Mouse (Mus musculus) small intestine, adult 2 months (tissue): ENCODE measurements around the gene Golm1.

Source experiments
- CTCF ChIP-seq: fragments of 200-500 bp; IDR thresholded peaks from 2 replicates; pipeline ENCODE4 v1.5.1; 2012; ENCODE audit warnings: low read depth, mild to moderate bottlenecking, control low read depth, inconsistent platforms, low read length, moderate library complexity, mixed read lengths; ENCODE audit not compliant: insufficient replicate concordance, insufficient read length; ENCODE audit errors: extremely low read depth
- POLR2A ChIP-seq: fragments of 200-500 bp; IDR thresholded peaks from 2 replicates; pipeline ENCODE4 v1.6.1; 2012; ENCODE audit warnings: low read depth, mild to moderate bottlenecking, control low read depth, inconsistent platforms, low read length, moderate library complexity

DNA sequence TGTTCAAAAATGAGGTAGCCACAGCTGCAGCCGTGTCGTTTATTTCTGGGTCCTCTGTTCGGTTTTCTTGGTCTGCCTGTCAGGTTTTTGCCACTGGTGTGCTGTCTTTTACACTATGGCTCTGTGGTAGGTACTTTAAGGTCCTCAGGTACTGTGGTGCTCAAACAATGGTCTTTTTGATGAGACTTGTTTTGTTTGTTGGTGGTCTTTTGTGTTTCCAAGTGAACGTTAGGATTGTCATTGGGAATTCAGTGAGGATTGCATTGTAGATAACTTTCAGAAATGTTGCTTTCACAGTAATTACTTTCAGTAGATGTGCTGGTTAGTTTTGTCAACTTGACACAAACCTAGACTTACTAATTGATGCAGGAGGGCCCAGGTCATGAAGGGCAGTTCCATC lies 85.9 kb downstream of the Golm1 start:
- TF ChIP-seq CTCF (no peak), POLR2A (no peak)
